Mouse (Mus musculus) cortical plate, adult 2 months (tissue): ENCODE measurements at regions not wholly inside any gene's neighbourhood (a gene's known extent, or its start where the extent isn't known, plus 50 kb on each side); places are given as distances from the start of the nearest gene placed in this dataset.

ENCODE experiments used
- CTCF ChIP-seq: fragments of 200-500 bp; IDR thresholded peaks from 2 replicates; pipeline ENCODE4 v1.5.1; 2011; ENCODE audit warnings: mild to moderate bottlenecking, control low read depth, low read length; ENCODE audit not compliant: insufficient read depth; ENCODE audit errors: extremely low read depth
- POLR2A ChIP-seq: fragments of 200-500 bp; IDR thresholded peaks from 2 replicates; pipeline ENCODE4 v1.6.1; 2011; ENCODE audit warnings: mild to moderate bottlenecking, low read length, control low read depth; ENCODE audit not compliant: insufficient read depth; ENCODE audit errors: extremely low read depth

DNA sequence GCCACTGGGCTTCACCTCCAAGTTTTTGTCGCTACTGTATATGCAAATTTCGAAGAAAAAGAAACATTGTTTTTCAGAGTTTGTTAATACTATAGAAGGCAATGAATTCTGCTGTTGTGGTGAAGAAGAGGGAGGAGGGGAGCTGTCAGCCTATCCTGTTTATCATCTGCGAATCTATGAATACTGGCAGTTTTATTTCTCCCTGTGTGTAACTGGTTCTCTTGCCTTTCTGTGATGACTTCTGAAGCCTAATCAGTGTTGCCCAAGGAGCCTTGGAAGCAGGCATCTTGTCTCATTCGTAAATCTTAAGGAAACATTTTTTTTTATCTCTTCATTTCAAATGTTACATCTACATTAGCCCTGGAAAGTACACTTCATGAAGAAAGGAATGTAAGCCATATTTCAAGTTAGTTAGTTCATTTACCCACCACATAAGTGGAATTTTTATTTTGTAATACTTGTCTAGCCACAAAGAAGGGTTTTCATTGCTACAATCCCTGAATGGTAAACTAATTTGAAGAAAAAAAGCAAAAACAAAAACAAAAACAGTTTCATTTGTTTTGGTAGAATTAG lies 251.5 kb upstream of the Fn1 start:
- TF ChIP-seq CTCF: no peak
- no peak for TF ChIP-seq POLR2A
